Mouse (Mus musculus): ENCODE results near the gene Ankrd2. TPM values are rescaled to one million over a fixed set of nuclear protein-coding genes. Genes with fewer than 3 reads are reported as not detected.

Ankrd2 gene
- total and polyA plus RNA-seq, 3 experiments, result 0.20 to 0.42 TPM; not detected in 1

- no peak for TF ChIP-seq POLR2A (IDR thresholded peaks at IDR 0.05; ENCODE audit: insufficient read depth, low read depth, low read length)
- TF ChIP-seq CTCF (IDR thresholded peaks at IDR 0.05), result no peak
- TF ChIP-seq EP300 (IDR thresholded peaks at IDR 0.05; ENCODE audit: insufficient read depth, low read depth, low read length), result no peak
- Histone ChIP-seq H3K4me3 (no peak overlapping the region), H3K27me3 (ENCODE audit: control insufficient read depth, insufficient read depth, low read length) (no peaks in the 10 kb centered on the region), H3K9ac (ENCODE audit: low read depth, low read length) (no peak overlapping the region), H3K4me1 (ENCODE audit: control insufficient read depth, insufficient read depth, low read length) (peaks cover 32% of the 10 kb centered on the region), H3K36me3 (ENCODE audit: control insufficient read depth, insufficient read depth, low read length) (0 out of 2 replicates have a peak, but pooled peaks cover 2% of the 10 kb centered on the region), H3K27ac (peak overlapping the region; percentile 51), H3K79me2 (replicated peaks; ENCODE audit: control insufficient read depth, insufficient read depth, low read length) (no peaks in the 10 kb centered on the region)
- DNase-seq, result no peak
- intact Hi-C loops (cut with DNase I), result no loop called here
- WGBS, result 45% methylated on average over 7 of the region's 7 CpGs
These were observed 26.7 kb upstream of the Ankrd2 start for GRCm38 (mm10) chr19:42009067-42009466.

GRCm38 (mm10) chr19:42010436-42010835 lies 25.4 kb upstream of the Ankrd2 start:
- no peak for DNase-seq
- no peak overlapping the region for H3K27ac ChIP-seq
- intact Hi-C loops (cut with DNase I), result no loop called here
- H3K9ac ChIP-seq (ENCODE audit: low read depth, low read length), result no peak overlapping the region
- TF ChIP-seq EP300 (IDR thresholded peaks at IDR 0.05; ENCODE audit: insufficient read depth, low read depth, low read length) (no peak), CTCF (IDR thresholded peaks at IDR 0.05) (no peak), POLR2A (IDR thresholded peaks at IDR 0.05; ENCODE audit: insufficient read depth, low read depth, low read length) (no peak)
- H3K4me3 ChIP-seq, result no peak overlapping the region
- no peaks in the 10 kb centered on the region for H3K27me3 ChIP-seq (ENCODE audit: control insufficient read depth, insufficient read depth, low read length)
- H3K36me3 ChIP-seq (ENCODE audit: control insufficient read depth, insufficient read depth, low read length), result 0 out of 2 replicates have a peak, but pooled peaks cover 2% of the 10 kb centered on the region
- H3K79me2 ChIP-seq (replicated peaks; ENCODE audit: control insufficient read depth, insufficient read depth, low read length), result no peaks in the 10 kb centered on the region
- 77% methylated on average over 4 of the region's 4 CpGs for WGBS
- H3K4me1 ChIP-seq (ENCODE audit: control insufficient read depth, insufficient read depth, low read length), result peaks cover 31% of the 10 kb centered on the region

DNA sequence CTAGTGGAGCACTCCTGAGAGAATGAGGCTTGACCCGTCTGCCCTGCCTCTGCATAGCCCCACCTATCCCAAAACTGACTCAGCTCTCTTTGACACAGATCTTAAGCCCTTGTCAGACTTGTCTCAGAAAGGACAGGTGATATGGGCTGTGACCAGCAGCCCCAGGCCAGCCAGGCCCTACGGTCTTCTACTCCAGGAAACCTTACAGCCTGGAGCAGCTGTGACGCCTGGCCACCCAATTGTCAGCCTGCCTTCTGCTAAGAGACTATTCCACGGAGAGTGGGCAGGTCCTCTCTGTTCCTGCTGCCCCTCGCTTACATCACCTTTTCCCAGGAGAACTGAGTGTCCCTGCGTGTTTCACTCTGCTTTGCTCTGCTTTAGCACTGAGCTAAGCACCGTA lies 24.7 kb upstream of the Ankrd2 start:
- no peak for DNase-seq
- TF ChIP-seq EP300 (IDR thresholded peaks at IDR 0.05; ENCODE audit: insufficient read depth, low read depth, low read length) (no peak), CTCF (IDR thresholded peaks at IDR 0.05) (no peak), POLR2A (IDR thresholded peaks at IDR 0.05; ENCODE audit: insufficient read depth, low read depth, low read length) (no peak)
- Histone ChIP-seq H3K9ac (ENCODE audit: low read depth, low read length) (no peak overlapping the region), H3K27me3 (ENCODE audit: control insufficient read depth, insufficient read depth, low read length) (no peaks in the 10 kb centered on the region), H3K79me2 (replicated peaks; ENCODE audit: control insufficient read depth, insufficient read depth, low read length) (no peaks in the 10 kb centered on the region), H3K4me1 (ENCODE audit: control insufficient read depth, insufficient read depth, low read length) (peaks cover 26% of the 10 kb centered on the region), H3K4me3 (no peak overlapping the region), H3K27ac (no peak overlapping the region), H3K36me3 (ENCODE audit: control insufficient read depth, insufficient read depth, low read length) (0 out of 2 replicates have a peak, but pooled peaks cover 2% of the 10 kb centered on the region)
- WGBS, result 78% methylated on average over 7 of the region's 7 CpGs
- intact Hi-C loops (cut with DNase I), result no loop called here

GRCm38 (mm10) chr19:42014231-42014825 lies 21.5 kb upstream of the Ankrd2 start:
- Histone ChIP-seq H3K27ac (peak overlapping the region; percentile 12; the same call in 1 of the 2 replicates), H3K27me3 (ENCODE audit: control insufficient read depth, insufficient read depth, low read length) (no peaks in the 10 kb centered on the region), H3K9ac (ENCODE audit: low read depth, low read length) (no peak overlapping the region), H3K79me2 (replicated peaks; ENCODE audit: control insufficient read depth, insufficient read depth, low read length) (no peaks in the 10 kb centered on the region), H3K36me3 (ENCODE audit: control insufficient read depth, insufficient read depth, low read length) (no peaks in the 10 kb centered on the region; the same call in 1 of the 2 replicates), H3K4me3 (no peak overlapping the region), H3K4me1 (ENCODE audit: control insufficient read depth, insufficient read depth, low read length) (peaks cover 33% of the 10 kb centered on the region)
- intact Hi-C loops (cut with DNase I), result no loop called here
- no peak for TF ChIP-seq POLR2A (IDR thresholded peaks at IDR 0.05; ENCODE audit: insufficient read depth, low read depth, low read length)
- TF ChIP-seq CTCF (IDR thresholded peaks at IDR 0.05), result no peak
- WGBS, result 86% methylated on average over 3 of the region's 3 CpGs
- DNase-seq, result no peak

DNA sequence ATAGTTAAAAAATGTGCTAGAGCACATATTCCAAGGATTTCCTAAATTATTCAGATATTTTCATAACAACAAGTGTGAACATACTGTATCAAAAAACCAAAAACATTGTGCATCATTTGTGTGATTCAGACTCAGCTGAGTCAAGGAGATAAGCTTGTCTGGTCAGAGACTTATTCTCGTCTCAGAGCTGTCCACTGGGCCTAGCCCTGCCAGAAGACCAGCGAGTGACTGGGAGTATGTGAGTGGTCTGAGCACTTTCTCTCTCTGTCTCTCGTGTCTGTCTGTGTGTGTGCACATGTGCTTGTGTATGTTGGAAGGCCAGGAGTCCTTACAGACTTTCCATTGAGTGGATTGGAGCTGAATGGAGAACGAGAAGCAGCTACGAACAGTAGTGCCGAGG lies 20.8 kb upstream of the Ankrd2 start:
- H3K79me2 ChIP-seq (replicated peaks; ENCODE audit: control insufficient read depth, insufficient read depth, low read length), result no peaks in the 10 kb centered on the region
- no peak overlapping the region for H3K9ac ChIP-seq (ENCODE audit: low read depth, low read length)
- TF ChIP-seq CTCF (IDR thresholded peaks at IDR 0.05), result no peak
- no peak for TF ChIP-seq POLR2A (IDR thresholded peaks at IDR 0.05; ENCODE audit: insufficient read depth, low read depth, low read length)
- TF ChIP-seq EP300 (IDR thresholded peaks at IDR 0.05; ENCODE audit: insufficient read depth, low read depth, low read length), result no peak
- peaks cover 34% of the 10 kb centered on the region for H3K4me1 ChIP-seq (ENCODE audit: control insufficient read depth, insufficient read depth, low read length)
- no peak overlapping the region for H3K4me3 ChIP-seq
- H3K36me3 ChIP-seq (ENCODE audit: control insufficient read depth, insufficient read depth, low read length), result no peaks in the 10 kb centered on the region; the same call in 1 of the 2 replicates
- no peaks in the 10 kb centered on the region for H3K27me3 ChIP-seq (ENCODE audit: control insufficient read depth, insufficient read depth, low read length)
- WGBS, result 72% methylated on average over 6 of the region's 6 CpGs
- intact Hi-C loops (cut with DNase I), result no loop called here
- DNase-seq, result no peak
- H3K27ac ChIP-seq, result no peak overlapping the region

- intact Hi-C loops (cut with DNase I), result no loop called here
- H3K4me1 ChIP-seq (ENCODE audit: control insufficient read depth, insufficient read depth, low read length), result peaks cover 33% of the 10 kb centered on the region
- WGBS, result 65% methylated on average over 4 of the region's 4 CpGs
- TF ChIP-seq EP300 (IDR thresholded peaks at IDR 0.05; ENCODE audit: insufficient read depth, low read depth, low read length) (no peak), POLR2A (IDR thresholded peaks at IDR 0.05; ENCODE audit: insufficient read depth, low read depth, low read length) (no peak), CTCF (IDR thresholded peaks at IDR 0.05) (no peak)
- H3K79me2 ChIP-seq (replicated peaks; ENCODE audit: control insufficient read depth, insufficient read depth, low read length), result no peaks in the 10 kb centered on the region
- no peak for DNase-seq
- H3K9ac ChIP-seq (ENCODE audit: low read depth, low read length), result no peak overlapping the region
- H3K27ac ChIP-seq, result peak overlapping the region; percentile 82
- no peaks in the 10 kb centered on the region; the same call in 1 of the 2 replicates for H3K36me3 ChIP-seq (ENCODE audit: control insufficient read depth, insufficient read depth, low read length)
- no peak overlapping the region for H3K4me3 ChIP-seq
- no peaks in the 10 kb centered on the region for H3K27me3 ChIP-seq (ENCODE audit: control insufficient read depth, insufficient read depth, low read length)
These were observed 19.5 kb upstream of the Ankrd2 start for GRCm38 (mm10) chr19:42016251-42016650.

Measured in heart, adult 2 months (tissue).